ENCODE assay signal across 19 mouse cellular contexts in the genomic region with DNA sequence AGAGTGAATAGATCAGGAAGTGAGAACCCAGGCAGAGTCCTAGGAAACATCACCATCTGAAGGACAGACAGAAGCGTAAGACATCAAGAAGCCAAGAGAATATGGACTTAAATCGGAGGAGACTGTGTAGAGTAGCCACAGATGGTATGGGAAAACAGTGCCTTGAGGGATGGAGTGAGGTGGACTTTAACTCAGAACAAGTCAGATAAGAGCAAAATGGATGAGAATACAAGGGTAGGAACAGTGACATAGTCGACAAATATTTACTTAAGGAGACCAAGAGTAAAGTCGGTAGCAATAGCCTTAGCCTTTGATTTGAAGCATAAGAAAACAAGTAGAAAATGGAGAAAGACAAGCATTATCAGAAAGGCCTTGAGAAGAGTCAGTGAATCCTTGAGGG. TPM values are rescaled to one million over a fixed set of nuclear protein-coding genes. Genes with fewer than 3 reads are reported as not detected.
DNase-seq lines count a peak whose midpoint lies in the region; ATAC-seq and TF ChIP-seq lines count a peak whose summit lies in the region.
"Had no signal": no experiment of that assay in that cellular context is flagged by ENCODE, and none has a peak within 500 bp of the region (broad histone marks: within the 10 kb centered on the region; RNA-seq: fewer than 3 reads in every experiment).

No protein-coding gene starts in this region.

- no peaks in the 10 kb centered on the region for H3K9me3 ChIP-seq in intestine, embryonic 15.5 days
- no peaks in the 10 kb centered on the region for H3K9me3 ChIP-seq in intestine, postnatal 0 days (ENCODE audit: control insufficient read depth)
- no peaks in the 10 kb centered on the region for H3K9me3 ChIP-seq in intestine, embryonic 16.5 days (ENCODE audit: control insufficient read depth, low read length)
- H3K9me3 ChIP-seq: G1E had no signal

- no peaks in the 10 kb centered on the region for H3K36me3 ChIP-seq in intestine, embryonic 15.5 days
- no peaks in the 10 kb centered on the region for H3K36me3 ChIP-seq in intestine, postnatal 0 days (ENCODE audit: control insufficient read depth, insufficient read depth)
- no peaks in the 10 kb centered on the region for H3K36me3 ChIP-seq in intestine, embryonic 16.5 days (ENCODE audit: control insufficient read depth, insufficient read depth, low read length)
- H3K36me3 ChIP-seq: G1E had no signal

- H3K4me2 ChIP-seq in intestine, embryonic 15.5 days (replicated peaks), result no peak overlapping the region
- H3K4me2 ChIP-seq in intestine, postnatal 0 days (replicated peaks; ENCODE audit: low read depth), result no peak overlapping the region
- H3K4me2 ChIP-seq in intestine, embryonic 16.5 days (ENCODE audit: low read depth, low read length), result no peak overlapping the region

- H3K27me3 ChIP-seq in intestine, embryonic 15.5 days (replicated peaks), result no peaks in the 10 kb centered on the region
- no peaks in the 10 kb centered on the region for H3K27me3 ChIP-seq in intestine, postnatal 0 days (replicated peaks; ENCODE audit: control insufficient read depth, insufficient read depth, low read length)
- H3K27me3 ChIP-seq in intestine, embryonic 16.5 days (replicated peaks; ENCODE audit: control insufficient read depth, insufficient read depth, low read length), result no peaks in the 10 kb centered on the region
- H3K27me3 ChIP-seq: CH12.LX had no signal

- H3K4me1 ChIP-seq in intestine, embryonic 15.5 days (replicated peaks), result no peaks in the 10 kb centered on the region
- H3K4me1 ChIP-seq in intestine, postnatal 0 days (replicated peaks; ENCODE audit: control insufficient read depth, insufficient read depth, low read length), result no peaks in the 10 kb centered on the region
- no peaks in the 10 kb centered on the region for H3K4me1 ChIP-seq in intestine, embryonic 16.5 days (ENCODE audit: control insufficient read depth, insufficient read depth, low read length)

- no peak for DNase-seq in spleen, adult 12 weeks (ENCODE audit: low spot score)
- DNase-seq: adrenal gland, adult 2 months; adrenal gland, adult 8-10 months; adrenal gland, postnatal 10 days; adrenal gland, postnatal 14 days; adrenal gland, postnatal 25 days; adrenal gland, postnatal 36 days; B cell, adult 2 months; cerebellum, adult 11 months; cerebellum, adult 11-12 months; cerebellum, adult 18-20 months had no signal

- peak; percentile 61 for ATAC-seq in intestine, embryonic 15.5 days
- ATAC-seq in intestine, postnatal 0 days, result no peak
- peak; percentile 63 for ATAC-seq in intestine, embryonic 16.5 days
- ATAC-seq: activated CD4-positive, CD25-positive, alpha-beta regulatory T cell, adult 4 months; CD4-positive, CD25-positive, alpha-beta regulatory T cell, adult 4 months; Patski had no signal

- 51% methylated on average over 4 of the region's 4 CpGs for WGBS in intestine, embryonic 15.5 days
- WGBS in intestine, postnatal 0 days, result 43% methylated on average over 4 of the region's 4 CpGs
- WGBS in intestine, embryonic 16.5 days, result 65% methylated on average over 4 of the region's 4 CpGs

- H3K9ac ChIP-seq in intestine, embryonic 15.5 days, result no peak overlapping the region
- no peak overlapping the region for H3K9ac ChIP-seq in intestine, postnatal 0 days (ENCODE audit: low read depth, low read length)
- H3K9ac ChIP-seq in intestine, embryonic 16.5 days (ENCODE audit: low read depth, low read length), result no peak overlapping the region

- TF ChIP-seq CTCF in intestine, postnatal 0 days (IDR thresholded peaks at IDR 0.05; ENCODE audit: low read depth), result no peak

- H3K27ac ChIP-seq in intestine, embryonic 15.5 days, result no peak overlapping the region
- H3K27ac ChIP-seq in intestine, postnatal 0 days (ENCODE audit: low read depth, low read length), result no peak overlapping the region
- H3K27ac ChIP-seq in intestine, embryonic 16.5 days (ENCODE audit: low read length), result no peak overlapping the region

- no peak overlapping the region for H3K4me3 ChIP-seq in intestine, embryonic 15.5 days (replicated peaks)
- H3K4me3 ChIP-seq in intestine, postnatal 0 days (ENCODE audit: low read depth, low read length), result no peak overlapping the region
- H3K4me3 ChIP-seq in intestine, embryonic 16.5 days (ENCODE audit: low read length), result no peak overlapping the region

RNA-seq across cellular contexts. Expression of a gene that starts 15.1 kb away (rescaled TPM):
- 90.0 and 95.1 TPM in 2 replicates for polyA plus RNA-seq in intestine, embryonic 15.5 days (2015; fragmentation: Nextera tagmentation; extraction: Ambion mirVana)
- polyA plus RNA-seq in intestine, postnatal 0 days (2015; fragmentation: Nextera tagmentation; extraction: Ambion mirVana), result 79.6 and 82.2 TPM in 2 replicates
- 86.5 and 94.8 TPM in 2 replicates for polyA plus RNA-seq in intestine, embryonic 16.5 days (2015; fragmentation: Nextera tagmentation; extraction: Ambion mirVana)
